ENCODE assay signal across 27 mouse cellular contexts in genomic region chr10:78689973-78690372, GRCm38 (mm10). TPM values are rescaled to one million over a fixed set of nuclear protein-coding genes. Genes with fewer than 3 reads are reported as not detected.
DNase-seq lines count a peak whose midpoint lies in the region; ATAC-seq and TF ChIP-seq lines count a peak whose summit lies in the region.
"Had no signal": no experiment of that assay in that cellular context is flagged by ENCODE, and none has a peak within 500 bp of the region (broad histone marks: within the 10 kb centered on the region; RNA-seq: fewer than 3 reads in every experiment).

No protein-coding gene starts in this region.

- H3K27ac ChIP-seq in forebrain, embryonic 10.5 days = no peak overlapping the region
- no peak overlapping the region for H3K27ac ChIP-seq in forebrain, embryonic 13.5 days
- H3K27ac ChIP-seq in liver, postnatal 0 days (ENCODE audit: low read depth) = no peak overlapping the region
- no peak overlapping the region for H3K27ac ChIP-seq in liver, embryonic 11.5 days (ENCODE audit: low read depth, low read length)
- H3K27ac ChIP-seq in lung, embryonic 15.5 days = no peak overlapping the region
- H3K27ac ChIP-seq in lung, postnatal 0 days (ENCODE audit: low read length) = no peak overlapping the region
- H3K27ac ChIP-seq: embryonic facial prominence, embryonic 12.5 days; forebrain, embryonic 12.5 days; forebrain, embryonic 15.5 days had no signal

- no peak overlapping the region for H3K4me2 ChIP-seq in forebrain, embryonic 13.5 days
- H3K4me2 ChIP-seq in liver, postnatal 0 days (ENCODE audit: low read depth, low read length) = no peak overlapping the region
- H3K4me2 ChIP-seq in liver, embryonic 11.5 days = no peak overlapping the region
- H3K4me2 ChIP-seq in lung, embryonic 15.5 days = no peak overlapping the region
- H3K4me2 ChIP-seq in lung, postnatal 0 days (replicated peaks; ENCODE audit: low read depth, low read length) = no peak overlapping the region
- H3K4me2 ChIP-seq: embryonic facial prominence, embryonic 12.5 days; forebrain, embryonic 12.5 days; forebrain, embryonic 15.5 days had no signal

- peak; percentile 6 for DNase-seq in forebrain, embryonic 10.5 days (ENCODE audit: extremely low spot score, low spot score)
- peak; percentile 0 for DNase-seq in liver, postnatal 0 days
- no peak for DNase-seq in liver, embryonic 11.5 days (ENCODE audit: low spot score)
- no peak for DNase-seq in lung, postnatal 10 days
- peak; percentile 37 for DNase-seq in lung, postnatal 0 days (ENCODE audit: low spot score)
- DNase-seq in lung, postnatal 36 days = no peak
- DNase-seq: adrenal gland, adult 2 months; adrenal gland, postnatal 10 days; adrenal gland, postnatal 25 days; B cell, adult 2 months; cerebellum, adult 11 months; cerebellum, adult 18-20 months; cerebellum, adult 8-10 months; cerebellum, adult 9-11 months; cerebellum, postnatal 14 days; cerebellum, postnatal 36 days; embryo, embryonic 11 days; forebrain, postnatal 0 days had no signal

- no peaks in the 10 kb centered on the region for H3K9me3 ChIP-seq in forebrain, embryonic 10.5 days
- H3K9me3 ChIP-seq in forebrain, embryonic 13.5 days (replicated peaks) = no peaks in the 10 kb centered on the region
- no peaks in the 10 kb centered on the region for H3K9me3 ChIP-seq in liver, postnatal 0 days (ENCODE audit: low read length)
- no peaks in the 10 kb centered on the region for H3K9me3 ChIP-seq in liver, embryonic 11.5 days (ENCODE audit: control insufficient read depth, low read length)
- no peaks in the 10 kb centered on the region for H3K9me3 ChIP-seq in lung, embryonic 15.5 days
- H3K9me3 ChIP-seq in lung, postnatal 0 days (ENCODE audit: low read length) = no peaks in the 10 kb centered on the region
- H3K9me3 ChIP-seq: embryonic facial prominence, embryonic 12.5 days; forebrain, embryonic 12.5 days; forebrain, embryonic 15.5 days; G1E had no signal

- H3K36me3 ChIP-seq in forebrain, embryonic 10.5 days (replicated peaks) = no peaks in the 10 kb centered on the region
- no peaks in the 10 kb centered on the region for H3K36me3 ChIP-seq in forebrain, embryonic 13.5 days (ENCODE audit: poor library complexity, severe bottlenecking)
- H3K36me3 ChIP-seq in liver, postnatal 0 days (replicated peaks; ENCODE audit: insufficient read depth, low read length) = no peaks in the 10 kb centered on the region
- no peaks in the 10 kb centered on the region for H3K36me3 ChIP-seq in liver, embryonic 11.5 days (ENCODE audit: control insufficient read depth, insufficient read depth, low read length)
- no peaks in the 10 kb centered on the region for H3K36me3 ChIP-seq in lung, embryonic 15.5 days
- H3K36me3 ChIP-seq in lung, postnatal 0 days (ENCODE audit: insufficient read depth, low read length) = no peaks in the 10 kb centered on the region
- H3K36me3 ChIP-seq: embryonic facial prominence, embryonic 12.5 days; forebrain, embryonic 12.5 days; forebrain, embryonic 15.5 days; G1E had no signal

- no peak for TF ChIP-seq EP300 in liver, postnatal 0 days (IDR thresholded peaks at IDR 0.05; ENCODE audit: low read depth)
- no peak for TF ChIP-seq EP300 in lung, postnatal 0 days (IDR thresholded peaks at IDR 0.05)

- peaks cover 8% of the 10 kb centered on the region for H3K4me1 ChIP-seq in forebrain, embryonic 10.5 days
- no peaks in the 10 kb centered on the region for H3K4me1 ChIP-seq in forebrain, embryonic 13.5 days
- no peaks in the 10 kb centered on the region for H3K4me1 ChIP-seq in liver, postnatal 0 days (ENCODE audit: insufficient read depth)
- no peaks in the 10 kb centered on the region for H3K4me1 ChIP-seq in liver, embryonic 11.5 days (replicated peaks; ENCODE audit: control insufficient read depth, insufficient read depth, low read length)
- H3K4me1 ChIP-seq in lung, embryonic 15.5 days = peaks cover 3% of the 10 kb centered on the region; the same call in 1 of the 2 replicates
- H3K4me1 ChIP-seq in lung, postnatal 0 days (ENCODE audit: insufficient read depth, low read depth, low read length) = no peaks in the 10 kb centered on the region
- H3K4me1 ChIP-seq: embryonic facial prominence, embryonic 12.5 days; forebrain, embryonic 12.5 days; forebrain, embryonic 15.5 days had no signal

- ATAC-seq in forebrain, embryonic 13.5 days = no peak
- no peak for ATAC-seq in liver, postnatal 0 days
- no peak for ATAC-seq in liver, embryonic 11.5 days (replicated peaks; ENCODE audit: low FRiP score)
- peak; percentile 62; the same call in 1 of the 2 replicates for ATAC-seq in lung, embryonic 15.5 days (ENCODE audit: borderline replicate concordance, extremely low read depth, low FRiP score, low TSS enrichment)
- no peak for ATAC-seq in lung, postnatal 0 days
- ATAC-seq: activated CD4-positive, CD25-positive, alpha-beta regulatory T cell, adult 4 months; CD4-positive, CD25-positive, alpha-beta regulatory T cell, adult 4 months; forebrain, embryonic 15.5 days; forebrain, postnatal 0 days; Patski had no signal

- no peak overlapping the region for H3K9ac ChIP-seq in forebrain, embryonic 13.5 days
- H3K9ac ChIP-seq in liver, postnatal 0 days (replicated peaks) = no peak overlapping the region
- H3K9ac ChIP-seq in liver, embryonic 11.5 days (ENCODE audit: low read depth, low read length) = no peak overlapping the region
- no peak overlapping the region for H3K9ac ChIP-seq in lung, embryonic 15.5 days
- H3K9ac ChIP-seq in lung, postnatal 0 days (replicated peaks; ENCODE audit: low read depth) = no peak overlapping the region
- H3K9ac ChIP-seq: embryonic facial prominence, embryonic 12.5 days; forebrain, embryonic 12.5 days; forebrain, embryonic 15.5 days; forebrain, postnatal 0 days had no signal

- WGBS in forebrain, embryonic 10.5 days = 90% methylated on average over 6 of the region's 6 CpGs
- WGBS in forebrain, embryonic 13.5 days = 94% methylated on average over 6 of the region's 6 CpGs
- WGBS in liver, postnatal 0 days (ENCODE audit: insufficient replicate concordance) = 79% methylated on average over 6 of the region's 6 CpGs
- WGBS in liver, embryonic 11.5 days = 84% methylated on average over 6 of the region's 6 CpGs
- WGBS in lung, embryonic 15.5 days = 49% methylated on average over 6 of the region's 6 CpGs
- 57% methylated on average over 6 of the region's 6 CpGs for WGBS in lung, postnatal 0 days

- no peak overlapping the region for H3K4me3 ChIP-seq in forebrain, embryonic 10.5 days
- H3K4me3 ChIP-seq in forebrain, embryonic 13.5 days = no peak overlapping the region
- H3K4me3 ChIP-seq in liver, postnatal 0 days (ENCODE audit: low read depth, low read length) = no peak overlapping the region
- H3K4me3 ChIP-seq in liver, embryonic 11.5 days (ENCODE audit: low read depth, low read length) = no peak overlapping the region
- H3K4me3 ChIP-seq in lung, embryonic 15.5 days = no peak overlapping the region
- no peak overlapping the region for H3K4me3 ChIP-seq in lung, postnatal 0 days (ENCODE audit: low read depth, low read length)
- H3K4me3 ChIP-seq: embryonic facial prominence, embryonic 12.5 days; forebrain, embryonic 12.5 days; forebrain, embryonic 15.5 days had no signal

- no peaks in the 10 kb centered on the region for H3K27me3 ChIP-seq in forebrain, embryonic 10.5 days (ENCODE audit: poor library complexity, severe bottlenecking)
- no peaks in the 10 kb centered on the region for H3K27me3 ChIP-seq in forebrain, embryonic 13.5 days
- H3K27me3 ChIP-seq in liver, postnatal 0 days (ENCODE audit: insufficient read depth, low read length) = no peaks in the 10 kb centered on the region
- H3K27me3 ChIP-seq in liver, embryonic 11.5 days (replicated peaks; ENCODE audit: control insufficient read depth, insufficient read depth, low read length) = no peaks in the 10 kb centered on the region
- no peaks in the 10 kb centered on the region for H3K27me3 ChIP-seq in lung, embryonic 15.5 days
- H3K27me3 ChIP-seq in lung, postnatal 0 days (replicated peaks; ENCODE audit: insufficient read depth, low read length) = no peaks in the 10 kb centered on the region
- H3K27me3 ChIP-seq: embryonic facial prominence, embryonic 12.5 days; forebrain, embryonic 12.5 days; forebrain, embryonic 15.5 days; Patski had no signal

- no peak for TF ChIP-seq CTCF in liver, postnatal 0 days (IDR thresholded peaks at IDR 0.05; ENCODE audit: low read depth)
- TF ChIP-seq CTCF in lung, postnatal 0 days (IDR thresholded peaks at IDR 0.05) = no peak

RNA-seq across cellular contexts. Expression of gene Casp14, which starts 28.1 kb away (rescaled TPM):
- polyA plus RNA-seq in forebrain, embryonic 10.5 days (2016; fragmentation: Nextera tagmentation; extraction: Ambion mirVana) = not detected in 2 replicates
- not detected in 2 replicates for polyA plus RNA-seq in forebrain, embryonic 13.5 days (2015; fragmentation: Nextera tagmentation; extraction: Ambion mirVana)
- polyA plus RNA-seq in liver, postnatal 0 days (2015; fragmentation: Nextera tagmentation; extraction: Ambion mirVana) = not detected in 2 replicates
- polyA plus RNA-seq in liver, embryonic 11.5 days (2014; fragmentation: Nextera tagmentation; extraction: Ambion mirVana) = not detected in 2 replicates
- polyA plus RNA-seq in lung, embryonic 15.5 days (2015; fragmentation: Nextera tagmentation; extraction: Ambion mirVana) = 0.06 and 0.08 TPM in 2 replicates
- polyA plus RNA-seq in lung, postnatal 0 days (2015; fragmentation: Nextera tagmentation; extraction: Ambion mirVana) = not detected in 2 replicates
- polyA plus RNA-seq: activated CD4-positive, CD25-positive, alpha-beta regulatory T cell, adult 4 months; adrenal gland, adult 2 months; CD4-positive, CD25-positive, alpha-beta regulatory T cell, adult 4 months; embryonic facial prominence, embryonic 12.5 days; forebrain, embryonic 12.5 days; forebrain, embryonic 15.5 days; forebrain, postnatal 0 days; G1E had no signal

Comparison
In these comparisons a context has a peak if more than half of its experiments do, and no peak if none do; other contexts are left out.
1. DNase-seq: peak in forebrain, embryonic 10.5 days (single experiment), liver, postnatal 0 days (single experiment) and lung, postnatal 0 days (single experiment); none in liver, embryonic 11.5 days (single experiment), lung, postnatal 10 days (single experiment) and lung, postnatal 36 days (single experiment).